Comparison of ENCODE assay signal across 14 mouse cellular contexts in the genomic region with DNA sequence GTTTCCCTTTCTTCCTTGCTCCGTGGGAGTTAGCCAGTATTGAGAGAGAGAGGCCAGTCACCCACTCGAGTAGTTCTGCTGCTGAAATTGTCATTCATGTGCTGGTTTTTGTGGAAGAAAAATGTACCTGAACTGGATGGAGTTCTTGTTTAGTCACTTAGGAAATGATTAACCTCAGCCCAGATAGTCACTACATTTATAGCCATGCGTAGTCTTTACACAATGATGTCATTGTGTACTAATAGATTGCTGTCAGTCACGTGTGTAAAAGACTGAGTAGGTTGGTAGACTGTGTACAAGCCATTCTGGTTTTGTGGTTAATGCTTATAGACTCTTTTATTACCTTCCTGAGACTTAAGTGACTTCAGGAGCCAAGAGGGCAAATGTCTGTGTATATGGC. TPM values are rescaled to one million over a fixed set of nuclear protein-coding genes. Genes with fewer than 3 reads are reported as not detected.
DNase-seq lines count a peak whose midpoint lies in the region; ATAC-seq and TF ChIP-seq lines count a peak whose summit lies in the region.
"Had no signal": no experiment of that assay in that cellular context is flagged by ENCODE, and none has a peak within 500 bp of the region (broad histone marks: within the 10 kb centered on the region; RNA-seq: fewer than 3 reads in every experiment).

No protein-coding gene starts in this region.

- no peaks in the 10 kb centered on the region for H3K79me2 ChIP-seq in heart, adult 2 months (replicated peaks; ENCODE audit: control insufficient read depth, insufficient read depth, low read length)

- H3K4me2 ChIP-seq in lung, embryonic 16.5 days (ENCODE audit: low read depth, low read length): no peak overlapping the region
- no peak overlapping the region for H3K4me2 ChIP-seq in lung, postnatal 0 days (replicated peaks; ENCODE audit: low read depth, low read length)
- H3K4me2 ChIP-seq: forebrain, embryonic 13.5 days; heart, embryonic 15.5 days; neural tube, embryonic 13.5 days had no signal

- no peaks in the 10 kb centered on the region; the same call in 1 of the 2 replicates for H3K9me3 ChIP-seq in lung, embryonic 16.5 days (ENCODE audit: control insufficient read depth, low read length)
- H3K9me3 ChIP-seq in lung, postnatal 0 days (ENCODE audit: low read length): no peaks in the 10 kb centered on the region
- H3K9me3 ChIP-seq: forebrain, embryonic 13.5 days; heart, embryonic 15.5 days; neural tube, embryonic 13.5 days had no signal

- H3K36me3 ChIP-seq in lung, embryonic 16.5 days (ENCODE audit: control insufficient read depth, insufficient read depth, low read length): peaks cover 42% of the 10 kb centered on the region
- H3K36me3 ChIP-seq in lung, postnatal 0 days (ENCODE audit: insufficient read depth, low read length): peaks cover 21% of the 10 kb centered on the region
- H3K36me3 ChIP-seq in heart, adult 2 months (ENCODE audit: control insufficient read depth, insufficient read depth, low read length): peaks cover 11% of the 10 kb centered on the region

- no peak for TF ChIP-seq POLR2A in heart, adult 2 months (IDR thresholded peaks at IDR 0.05; ENCODE audit: insufficient read depth, low read depth, low read length)

- ATAC-seq in lung, embryonic 16.5 days (ENCODE audit: low read depth): peak; percentile 87
- peak; percentile 96 for ATAC-seq in lung, postnatal 0 days
- ATAC-seq: forebrain, embryonic 13.5 days; inflammation-experienced regulatory T-cells, adult 6 months had no signal

- H3K4me3 ChIP-seq in lung, embryonic 16.5 days (ENCODE audit: low read length): no peak overlapping the region
- H3K4me3 ChIP-seq in lung, postnatal 0 days (ENCODE audit: low read depth, low read length): no peak overlapping the region
- H3K4me3 ChIP-seq in heart, adult 2 months: no peak overlapping the region
- H3K4me3 ChIP-seq: forebrain, embryonic 13.5 days; heart, embryonic 15.5 days; neural tube, embryonic 13.5 days had no signal

- DNase-seq in kidney, adult 9 months: peak; percentile 37
- no peak for DNase-seq in kidney, postnatal 10 days
- no peak for DNase-seq in lung, postnatal 10 days
- peak; percentile 92 for DNase-seq in lung, postnatal 0 days (ENCODE audit: low spot score)
- DNase-seq in yolk sac, embryonic 10.5 days (ENCODE audit: low spot score): peak; percentile 62
- DNase-seq in heart, adult 2 months: no peak
- no peak for DNase-seq in spleen, postnatal 4 days (ENCODE audit: low spot score in 2 of 2)
- DNase-seq: cerebellum, postnatal 10 days; spleen, adult 18-20 months had no signal

- peaks cover 3% of the 10 kb centered on the region for H3K4me1 ChIP-seq in lung, embryonic 16.5 days (replicated peaks; ENCODE audit: control insufficient read depth, insufficient read depth, low read length)
- no peaks in the 10 kb centered on the region for H3K4me1 ChIP-seq in lung, postnatal 0 days (ENCODE audit: insufficient read depth, low read depth, low read length)
- H3K4me1 ChIP-seq in heart, adult 2 months (ENCODE audit: control insufficient read depth, insufficient read depth, low read length): no peaks in the 10 kb centered on the region
- H3K4me1 ChIP-seq: heart, embryonic 15.5 days had no signal

- H3K9ac ChIP-seq in lung, embryonic 16.5 days (ENCODE audit: low read length): no peak overlapping the region
- no peak overlapping the region for H3K9ac ChIP-seq in lung, postnatal 0 days (replicated peaks; ENCODE audit: low read depth)
- no peak overlapping the region for H3K9ac ChIP-seq in heart, adult 2 months (ENCODE audit: low read depth, low read length)
- H3K9ac ChIP-seq: forebrain, embryonic 13.5 days; heart, embryonic 15.5 days; neural tube, embryonic 13.5 days had no signal

- peak overlapping the region; percentile 53 for H3K27ac ChIP-seq in lung, embryonic 16.5 days (ENCODE audit: low read length)
- peak overlapping the region; percentile 64 for H3K27ac ChIP-seq in lung, postnatal 0 days (ENCODE audit: low read length)
- no peak overlapping the region for H3K27ac ChIP-seq in heart, adult 2 months
- H3K27ac ChIP-seq: forebrain, embryonic 13.5 days; heart, embryonic 15.5 days; neural tube, embryonic 13.5 days had no signal

- TF ChIP-seq EP300 in lung, postnatal 0 days (IDR thresholded peaks at IDR 0.05): no peak; the same call in 1 of the 2 replicates
- TF ChIP-seq EP300 in heart, adult 2 months (IDR thresholded peaks at IDR 0.05; ENCODE audit: insufficient read depth, low read depth, low read length): no peak

- no peaks in the 10 kb centered on the region for H3K27me3 ChIP-seq in lung, embryonic 16.5 days (ENCODE audit: control insufficient read depth, insufficient read depth, low read depth, low read length)
- no peaks in the 10 kb centered on the region for H3K27me3 ChIP-seq in lung, postnatal 0 days (replicated peaks; ENCODE audit: insufficient read depth, low read length)
- no peaks in the 10 kb centered on the region for H3K27me3 ChIP-seq in heart, adult 2 months (ENCODE audit: control insufficient read depth, insufficient read depth, low read length)
- H3K27me3 ChIP-seq: forebrain, embryonic 13.5 days; heart, embryonic 15.5 days; neural tube, embryonic 13.5 days had no signal

- WGBS in lung, embryonic 16.5 days: 54% methylated on average over 4 of the region's 4 CpGs
- 53% methylated on average over 4 of the region's 4 CpGs for WGBS in lung, postnatal 0 days
- WGBS in heart, adult 2 months: 61% methylated on average over 4 of the region's 4 CpGs

- TF ChIP-seq CTCF in lung, postnatal 0 days (IDR thresholded peaks at IDR 0.05): no peak
- TF ChIP-seq CTCF in heart, adult 2 months (IDR thresholded peaks at IDR 0.05): no peak

- intact Hi-C loops in heart, adult 2 months (cut with DNase I): no loop called here

RNA-seq across cellular contexts. Expression of a gene that starts 26.9 kb away (rescaled TPM):
- polyA plus RNA-seq in lung, embryonic 16.5 days (2015; fragmentation: Nextera tagmentation; extraction: Ambion mirVana): 19.1 and 19.7 TPM in 2 replicates
- 10.6 and 12.1 TPM in 2 replicates for polyA plus RNA-seq in lung, postnatal 0 days (2015; fragmentation: Nextera tagmentation; extraction: Ambion mirVana)
- total RNA-seq in heart, adult 2 months (2021): 10 to 100 TPM in 1 of 2 experiments, 1 to 10 TPM in 1; 8.6 to 10.5 TPM
- polyA plus RNA-seq in heart, adult 2 months (2012; rRNA removed): 8.4 and 10.5 TPM in 2 replicates

RNA-seq across cellular contexts. Expression of a gene that starts 33.9 kb away (rescaled TPM):
- 23.4 and 24.3 TPM in 2 replicates for polyA plus RNA-seq in lung, embryonic 16.5 days (2015; fragmentation: Nextera tagmentation; extraction: Ambion mirVana)
- 7.9 and 8.6 TPM in 2 replicates for polyA plus RNA-seq in lung, postnatal 0 days (2015; fragmentation: Nextera tagmentation; extraction: Ambion mirVana)
- total RNA-seq in heart, adult 2 months (2021): 1 to 10 TPM; 8.3 to 8.6 TPM
- 2.7 and 4.5 TPM in 2 replicates for polyA plus RNA-seq in heart, adult 2 months (2012; rRNA removed)

Comparison
In these comparisons a context has a peak if more than half of its experiments do, and no peak if none do; other contexts are left out.
1. DNase-seq: peak in kidney, adult 9 months (single experiment), lung, postnatal 0 days (single experiment) and yolk sac, embryonic 10.5 days (single experiment); none in kidney, postnatal 10 days (single experiment), lung, postnatal 10 days (single experiment), heart, adult 2 months (0 of 2) and spleen, postnatal 4 days (0 of 2).